Mouse (Mus musculus) kidney, adult 2 months (tissue): ENCODE data around the gene B4gat1.

Source experiments
- CTCF ChIP-seq: fragments of 200-500 bp; conservative IDR thresholded peaks from 2 replicates; pipeline ENCODE4 v1.5.1; 2011; ENCODE audit warnings: low read depth, mild to moderate bottlenecking, control low read depth, low read length, moderate library complexity, mixed read lengths; ENCODE audit not compliant: insufficient read depth, insufficient read length
- POLR2A ChIP-seq: fragments of 200-500 bp; IDR thresholded peaks from one replicate; pipeline ENCODE4 v1.6.1; 2011; ENCODE audit warnings: low read depth, low read length, control low read depth

DNA sequence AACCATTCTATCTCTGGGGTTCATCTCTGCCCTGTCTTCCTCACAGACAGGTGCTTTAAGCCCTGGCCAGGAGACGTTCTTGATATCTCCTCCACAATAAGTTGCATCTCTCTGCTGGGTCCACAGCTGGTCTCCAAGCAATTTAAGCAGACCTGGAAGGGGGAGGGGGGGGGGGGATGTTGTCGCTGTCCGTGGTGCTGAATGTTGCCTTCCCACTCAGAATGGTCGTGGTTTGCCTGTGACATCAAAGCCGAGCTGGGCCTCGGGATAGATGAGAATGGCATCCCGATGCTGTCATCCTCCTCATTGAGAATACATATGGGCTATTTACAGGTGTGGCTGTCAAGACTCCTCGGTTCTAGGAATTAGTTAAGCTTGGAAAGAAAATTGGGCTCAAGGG is 46.3 kb upstream of the B4gat1 start:
- TF ChIP-seq CTCF (no peak), POLR2A (no peak)
